Mouse (Mus musculus): ENCODE data around the gene Tmem117. TPM values are rescaled to one million over a fixed set of nuclear protein-coding genes. Genes with fewer than 3 reads are reported as not detected.
A peak's percentile ranks its signal among the peaks of the same experiment; 100 is the strongest.

Gene Tmem117
- 0.18 TPM in 1 of 2 replicates, not detected in the other for polyA plus RNA-seq (2014; fragmentation: Nextera tagmentation; extraction: Ambion mirVana)

- Histone ChIP-seq H3K4me3 (ENCODE audit: low read depth, low read length) (peak within 1 kb of the TSS; percentile 58), H3K9ac (ENCODE audit: low read depth, low read length) (peak within 1 kb of the TSS; percentile 34), H3K27me3 (replicated peaks; ENCODE audit: control insufficient read depth, insufficient read depth, low read length) (peaks cover 29% of the 10 kb centered on the region), H3K4me1 (replicated peaks; ENCODE audit: control insufficient read depth, insufficient read depth, low read length) (no peaks in the 10 kb centered on the region), H3K27ac (ENCODE audit: low read depth, low read length) (no peak within 1 kb of the TSS), H3K4me2 (peak within 1 kb of the TSS; percentile 84), H3K9me3 (ENCODE audit: control insufficient read depth, low read length) (no peaks in the 10 kb centered on the region), H3K36me3 (ENCODE audit: control insufficient read depth, insufficient read depth, low read length) (no peaks in the 10 kb centered on the region)
- peak; percentile 45 for ATAC-seq (replicated peaks; ENCODE audit: low FRiP score)
- no peak for DNase-seq (ENCODE audit: low spot score)
- WGBS: 2% methylated on average over 74 of the region's 96 CpGs
Measured at GRCm38 (mm10) chr15:94628830-94629601, at the start of gene Tmem117. Gene Tmem117, plus strand, starts transcription at chr15:94629232.

- Histone ChIP-seq H3K27ac (ENCODE audit: low read depth, low read length) (no peak overlapping the region), H3K9me3 (ENCODE audit: control insufficient read depth, low read length) (no peaks in the 10 kb centered on the region), H3K27me3 (replicated peaks; ENCODE audit: control insufficient read depth, insufficient read depth, low read length) (no peaks in the 10 kb centered on the region), H3K9ac (ENCODE audit: low read depth, low read length) (no peak overlapping the region), H3K4me2 (no peak overlapping the region), H3K4me1 (replicated peaks; ENCODE audit: control insufficient read depth, insufficient read depth, low read length) (no peaks in the 10 kb centered on the region), H3K4me3 (ENCODE audit: low read depth, low read length) (no peak overlapping the region), H3K36me3 (ENCODE audit: control insufficient read depth, insufficient read depth, low read length) (peaks cover 43% of the 10 kb centered on the region)
- no peak for ATAC-seq (replicated peaks; ENCODE audit: low FRiP score)
- 80% methylated on average over 7 of the region's 7 CpGs for WGBS
- DNase-seq (ENCODE audit: low spot score): no peak
Measured at GRCm38 (mm10) chr15:94582000-94582593, 46.9 kb upstream of the Tmem117 start.

- Histone ChIP-seq H3K27me3 (replicated peaks; ENCODE audit: control insufficient read depth, insufficient read depth, low read length) (no peaks in the 10 kb centered on the region), H3K9ac (ENCODE audit: low read depth, low read length) (no peak overlapping the region), H3K4me3 (ENCODE audit: low read depth, low read length) (no peak overlapping the region), H3K27ac (ENCODE audit: low read depth, low read length) (no peak overlapping the region), H3K4me2 (no peak overlapping the region), H3K36me3 (ENCODE audit: control insufficient read depth, insufficient read depth, low read length) (peaks cover 43% of the 10 kb centered on the region), H3K4me1 (replicated peaks; ENCODE audit: control insufficient read depth, insufficient read depth, low read length) (0 out of 2 replicates have a peak, but pooled peaks cover 3% of the 10 kb centered on the region), H3K9me3 (ENCODE audit: control insufficient read depth, low read length) (no peaks in the 10 kb centered on the region)
- DNase-seq (ENCODE audit: low spot score) (no peak), ATAC-seq (replicated peaks; ENCODE audit: low FRiP score) (no peak)
- WGBS: 89% methylated on average over 10 of the region's 10 CpGs
Measured at GRCm38 (mm10) chr15:94583153-94583552, 45.9 kb upstream of the Tmem117 start.

- H3K36me3 ChIP-seq (ENCODE audit: control insufficient read depth, insufficient read depth, low read length): peaks cover 39% of the 10 kb centered on the region
- ATAC-seq (replicated peaks; ENCODE audit: low FRiP score) (no peak), DNase-seq (ENCODE audit: low spot score) (no peak)
- WGBS: 89% methylated on average over 4 of the region's 4 CpGs
- peaks cover 6% of the 10 kb centered on the region; the same call in 1 of the 2 replicates for H3K4me1 ChIP-seq (replicated peaks; ENCODE audit: control insufficient read depth, insufficient read depth, low read length)
- no peaks in the 10 kb centered on the region for H3K9me3 ChIP-seq (ENCODE audit: control insufficient read depth, low read length)
- no peak overlapping the region for H3K4me3 ChIP-seq (ENCODE audit: low read depth, low read length)
- H3K9ac ChIP-seq (ENCODE audit: low read depth, low read length): no peak overlapping the region
- H3K27ac ChIP-seq (ENCODE audit: low read depth, low read length): no peak overlapping the region
- no peak overlapping the region for H3K4me2 ChIP-seq
- no peaks in the 10 kb centered on the region for H3K27me3 ChIP-seq (replicated peaks; ENCODE audit: control insufficient read depth, insufficient read depth, low read length)
Measured at GRCm38 (mm10) chr15:94584738-94585137, 44.3 kb upstream of the Tmem117 start.

GRCm38 (mm10) chr15:94587826-94588715 is 41.0 kb upstream of the Tmem117 start:
- Histone ChIP-seq H3K27ac (ENCODE audit: low read depth, low read length) (no peak overlapping the region), H3K4me3 (ENCODE audit: low read depth, low read length) (peak overlapping the region; percentile 76), H3K27me3 (replicated peaks; ENCODE audit: control insufficient read depth, insufficient read depth, low read length) (no peaks in the 10 kb centered on the region), H3K9ac (ENCODE audit: low read depth, low read length) (no peak overlapping the region), H3K36me3 (ENCODE audit: control insufficient read depth, insufficient read depth, low read length) (peaks cover 16% of the 10 kb centered on the region), H3K9me3 (ENCODE audit: control insufficient read depth, low read length) (no peaks in the 10 kb centered on the region), H3K4me2 (peak overlapping the region; percentile 70), H3K4me1 (replicated peaks; ENCODE audit: control insufficient read depth, insufficient read depth, low read length) (peaks cover 6% of the 10 kb centered on the region; the same call in 1 of the 2 replicates)
- WGBS: 81% methylated on average over 9 of the region's 9 CpGs
- DNase-seq (ENCODE audit: low spot score) (no peak), ATAC-seq (replicated peaks; ENCODE audit: low FRiP score) (no peak)

- Histone ChIP-seq H3K4me1 (replicated peaks; ENCODE audit: control insufficient read depth, insufficient read depth, low read length) (peaks cover 6% of the 10 kb centered on the region; the same call in 1 of the 2 replicates), H3K27ac (ENCODE audit: low read depth, low read length) (peak within 1 kb of the TSS; percentile 20; the same call in 1 of the 2 replicates), H3K4me3 (ENCODE audit: low read depth, low read length) (peak within 1 kb of the TSS; percentile 76), H3K4me2 (peak within 1 kb of the TSS; percentile 70), H3K27me3 (replicated peaks; ENCODE audit: control insufficient read depth, insufficient read depth, low read length) (no peaks in the 10 kb centered on the region), H3K36me3 (ENCODE audit: control insufficient read depth, insufficient read depth, low read length) (peaks cover 4% of the 10 kb centered on the region; the same call in 1 of the 2 replicates), H3K9me3 (ENCODE audit: control insufficient read depth, low read length) (no peaks in the 10 kb centered on the region), H3K9ac (ENCODE audit: low read depth, low read length) (peak within 1 kb of the TSS; percentile 89)
- peak; percentile 96 for DNase-seq (ENCODE audit: low spot score)
- WGBS: under 1% methylated on average over 67 of the region's 70 CpGs
- peak; percentile 99 for ATAC-seq (replicated peaks; ENCODE audit: low FRiP score)
Measured at GRCm38 (mm10) chr15:94589219-94590075, 39.6 kb upstream of the Tmem117 start, which contains the start of gene Twf1. Gene Twf1, minus strand, starts transcription at chr15:94589889.

GRCm38 (mm10) chr15:94590083-94590482 is 38.9 kb upstream of the Tmem117 start:
- WGBS: 9% methylated on average over 8 of the region's 8 CpGs
- peaks cover under 1% of the 10 kb centered on the region; the same call in 1 of the 2 replicates for H3K36me3 ChIP-seq (ENCODE audit: control insufficient read depth, insufficient read depth, low read length)
- 0 out of 2 replicates have a peak overlapping the region, but pooled peaks have one; percentile 40 for H3K9ac ChIP-seq (ENCODE audit: low read depth, low read length)
- ATAC-seq (replicated peaks; ENCODE audit: low FRiP score) (no peak), DNase-seq (ENCODE audit: low spot score) (no peak)
- no peaks in the 10 kb centered on the region for H3K9me3 ChIP-seq (ENCODE audit: control insufficient read depth, low read length)
- H3K27ac ChIP-seq (ENCODE audit: low read depth, low read length): no peak overlapping the region
- peaks cover 6% of the 10 kb centered on the region; the same call in 1 of the 2 replicates for H3K4me1 ChIP-seq (replicated peaks; ENCODE audit: control insufficient read depth, insufficient read depth, low read length)
- H3K4me2 ChIP-seq: peak overlapping the region; percentile 63
- peak overlapping the region; percentile 76 for H3K4me3 ChIP-seq (ENCODE audit: low read depth, low read length)
- no peaks in the 10 kb centered on the region for H3K27me3 ChIP-seq (replicated peaks; ENCODE audit: control insufficient read depth, insufficient read depth, low read length)
